Mouse (Mus musculus): ENCODE results near the gene Cox10. TPM values are rescaled to one million over a fixed set of nuclear protein-coding genes. Genes with fewer than 3 reads are reported as not detected.

Gene Cox10
- total RNA-seq, 2 experiments from 2014 or later, result 20.3 to 23.9 TPM

- DNase-seq (ENCODE audit: low spot score in 2 of 2), result no peak
Measured at GRCm38 (mm10) chr11:63919211-63920098, 159.8 kb downstream of the Cox10 start.

DNA sequence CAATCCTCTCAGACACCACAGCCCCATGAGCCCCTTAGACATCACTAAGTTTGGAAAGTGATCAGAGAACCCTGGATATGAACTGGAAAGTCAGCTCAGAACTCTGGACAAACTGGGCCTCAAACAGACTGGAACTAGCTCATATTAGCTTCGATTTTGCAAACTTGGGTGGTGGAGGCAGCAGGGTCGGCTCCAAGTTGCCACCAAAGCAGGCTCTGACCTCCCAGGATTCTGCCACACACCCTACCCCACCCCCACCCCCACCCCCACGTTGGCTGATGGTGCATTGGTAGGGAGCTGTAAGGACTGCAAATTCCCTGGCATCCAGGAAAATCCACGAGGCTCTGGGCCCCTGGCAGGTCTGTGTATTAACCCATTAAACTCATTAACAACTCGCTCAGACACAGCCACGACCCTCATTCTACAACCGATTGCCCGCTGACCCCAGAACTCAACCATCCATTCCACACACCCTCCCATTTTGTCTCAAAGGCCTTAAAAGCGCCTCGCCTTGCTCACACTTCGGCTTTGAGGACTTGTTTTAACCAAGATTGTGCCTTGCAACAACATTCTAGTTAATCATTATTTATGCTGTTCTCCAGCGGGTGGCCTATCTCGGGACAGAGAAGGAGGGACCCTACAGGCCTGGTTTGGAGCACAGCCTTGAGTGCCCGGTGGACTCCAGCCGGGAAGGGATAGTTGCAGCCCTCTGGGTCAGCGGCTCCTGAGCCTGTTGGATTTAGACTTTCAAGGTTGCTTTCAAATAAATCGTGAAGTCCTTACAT, 160.8 kb downstream of the Cox10 start:
- no peak for DNase-seq (ENCODE audit: low spot score in 2 of 2)

DNA sequence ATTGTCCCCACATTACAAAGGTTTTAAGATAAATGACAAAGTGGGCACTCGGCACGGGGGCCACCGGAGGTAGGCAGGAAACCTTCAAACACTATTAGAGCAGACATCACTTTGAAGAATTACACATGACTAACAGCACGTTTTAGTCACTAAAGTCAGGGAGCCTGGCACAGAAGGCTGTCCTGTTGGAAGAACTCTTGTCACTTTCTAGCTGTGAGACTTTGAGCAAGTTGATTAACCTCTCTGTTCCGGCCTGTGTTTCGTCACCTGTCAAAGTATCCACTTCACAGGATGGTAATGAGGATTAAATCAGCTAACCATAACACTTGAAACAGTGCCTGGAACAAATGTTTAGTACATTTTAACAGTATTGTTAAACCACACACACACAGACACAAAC, 161.7 kb downstream of the Cox10 start:
- no peak for DNase-seq (ENCODE audit: low spot score in 2 of 2)

GRCm38 (mm10) chr11:63914388-63914787, 164.9 kb downstream of the Cox10 start:
- peak; percentile 50 to 61 for DNase-seq (ENCODE audit: low spot score in 2 of 2)

DNA sequence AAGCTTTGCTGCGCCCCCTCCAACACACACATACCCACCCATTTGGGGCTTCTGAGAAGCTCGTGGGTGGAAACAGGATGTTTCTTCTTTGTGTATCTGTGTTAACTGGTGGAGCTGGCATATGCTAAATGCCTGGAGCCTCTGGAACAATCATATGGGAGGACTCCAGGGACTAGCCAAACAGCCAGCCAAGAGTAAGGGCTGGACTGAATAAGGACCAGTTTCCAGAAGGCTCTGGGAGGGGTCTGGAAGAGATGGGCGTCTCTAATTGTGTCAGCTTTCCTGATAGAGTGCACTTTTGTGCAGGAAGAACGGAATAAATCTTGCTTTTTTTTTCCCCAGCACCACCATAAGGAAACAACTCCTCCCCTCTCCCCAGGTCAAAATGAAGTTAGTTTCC, 165.3 kb downstream of the Cox10 start:
- DNase-seq (ENCODE audit: low spot score in 2 of 2), result no peak

Other genes starting within 250 kb of the Cox10 start
- gene Hs3st3b1, start 157.2 kb downstream of the Cox10 start, total RNA-seq (2021), result 1 to 10 TPM; 1.9 TPM